Mouse (Mus musculus) kidney, adult 18-20 months (tissue): ENCODE data around the gene Hspa8.
A peak's percentile ranks its signal among the peaks of the same experiment; 100 is the strongest.
"Not testable (repeated sequence)": the region's sequence is repeated elsewhere in the genome, so short reads cannot be mapped to it uniquely, and the experiment has no call there.

Experiments used
- DNase-seq: peaks from one replicate; pipeline ENCODE4 v3.0.0; 2021

Gene Hspa8

GRCm38 (mm10) chr9:40784374-40784967 is 16.3 kb upstream of the Hspa8 start:
- no peak for DNase-seq

- no peak for DNase-seq
Observed at GRCm38 (mm10) chr9:40785452-40785851, 15.3 kb upstream of the Hspa8 start.

GRCm38 (mm10) chr9:40786820-40787219 is 14.0 kb upstream of the Hspa8 start:
- not testable (repeated sequence) for DNase-seq

- no peak for DNase-seq
Observed at GRCm38 (mm10) chr9:40791864-40792633, 8.7 kb upstream of the Hspa8 start.

GRCm38 (mm10) chr9:40793581-40793980 is 7.2 kb upstream of the Hspa8 start:
- no peak for DNase-seq

- DNase-seq, result no peak
Observed at GRCm38 (mm10) chr9:40794251-40794650, 6.5 kb upstream of the Hspa8 start.

GRCm38 (mm10) chr9:40794926-40795325 is 5.9 kb upstream of the Hspa8 start:
- no peak for DNase-seq

- no peak for DNase-seq
Observed at GRCm38 (mm10) chr9:40795562-40795961, 5.2 kb upstream of the Hspa8 start.

- DNase-seq, result no peak
Observed at GRCm38 (mm10) chr9:40796054-40796453, 4.7 kb upstream of the Hspa8 start.

- no peak for DNase-seq
Observed at GRCm38 (mm10) chr9:40798247-40798960, 2.4 kb upstream of the Hspa8 start.

GRCm38 (mm10) chr9:40799112-40799511 is 1.7 kb upstream of the Hspa8 start:
- no peak for DNase-seq

- peak; percentile 88 for DNase-seq
Observed at GRCm38 (mm10) chr9:40799837-40800501, 815 bp upstream of the Hspa8 start.

- DNase-seq, result peak; percentile 53
Observed at GRCm38 (mm10) chr9:40801614-40802532, 1.1 kb downstream of the Hspa8 start.

GRCm38 (mm10) chr9:40802533-40802875 is 1.7 kb downstream of the Hspa8 start:
- not testable (repeated sequence) for DNase-seq

- DNase-seq, result not testable (repeated sequence)
Observed at GRCm38 (mm10) chr9:40804576-40804975, 3.8 kb downstream of the Hspa8 start.

- peak; percentile 70 for DNase-seq
Observed at GRCm38 (mm10) chr9:40805263-40805662, 4.5 kb downstream of the Hspa8 start.

- peak; percentile 57 for DNase-seq
Observed at GRCm38 (mm10) chr9:40806440-40807288, 5.9 kb downstream of the Hspa8 start.

- peak; percentile 41 for DNase-seq
Observed at GRCm38 (mm10) chr9:40807289-40807920, 6.6 kb downstream of the Hspa8 start.

GRCm38 (mm10) chr9:40808061-40808906 is 7.5 kb downstream of the Hspa8 start:
- DNase-seq, result no peak

GRCm38 (mm10) chr9:40808907-40809280 is 8.1 kb downstream of the Hspa8 start:
- DNase-seq, result no peak
